11 mouse cellular contexts compared by ENCODE assay signal in the genomic region with DNA sequence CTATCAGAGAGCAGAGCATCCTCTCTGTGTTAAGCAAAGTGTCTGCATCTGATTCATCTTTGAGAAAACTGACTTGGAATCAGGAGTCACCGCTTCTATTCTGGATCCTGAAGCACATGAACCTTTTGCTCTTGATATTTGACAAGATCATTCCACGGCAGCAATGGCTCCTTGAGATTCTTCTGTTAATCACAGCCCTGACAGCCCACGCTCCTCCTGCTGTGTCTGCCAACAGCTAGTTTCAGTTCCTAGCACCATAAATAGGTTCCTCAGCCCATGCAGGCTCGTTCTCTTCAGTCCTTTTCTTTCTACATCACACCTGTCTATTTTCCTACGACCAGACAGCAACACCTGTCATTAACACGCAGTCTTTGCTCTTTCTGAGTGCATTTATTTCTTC.
A peak's percentile ranks its signal among the peaks of the same experiment; 100 is the strongest.
DNase-seq lines count a peak whose midpoint lies in the region; ATAC-seq and TF ChIP-seq lines count a peak whose summit lies in the region.
"Had no signal": no experiment of that assay in that cellular context is flagged by ENCODE, and none has a peak within 500 bp of the region (broad histone marks: within the 10 kb centered on the region; RNA-seq: fewer than 3 reads in every experiment).

No protein-coding gene starts in this region.

- 58% methylated on average over 6 of the region's 6 CpGs for WGBS in intestine, embryonic 16.5 days
- WGBS in cerebellum, adult 2 months, result 55% methylated on average over 6 of the region's 6 CpGs

- TF ChIP-seq CTCF in brain, embryonic 14.5 days (IDR thresholded peaks at IDR 0.05; ENCODE audit: borderline replicate concordance, extremely low read depth, insufficient read depth, insufficient read length), result no peak
- no peak for TF ChIP-seq CTCF in cerebellum, adult 2 months (IDR thresholded peaks at IDR 0.05; ENCODE audit: borderline replicate concordance, insufficient read depth, low read depth, low read length)

- H3K36me3 ChIP-seq in intestine, embryonic 16.5 days (ENCODE audit: control insufficient read depth, insufficient read depth, low read length), result no peaks in the 10 kb centered on the region
- H3K36me3 ChIP-seq: limb, embryonic 13.5 days had no signal

- no peaks in the 10 kb centered on the region for H3K4me1 ChIP-seq in intestine, embryonic 16.5 days (ENCODE audit: control insufficient read depth, insufficient read depth, low read length)
- no peaks in the 10 kb centered on the region for H3K4me1 ChIP-seq in cerebellum, adult 2 months (ENCODE audit: control insufficient read depth, insufficient read depth, low read length)
- H3K4me1 ChIP-seq: limb, embryonic 13.5 days had no signal

- no peak overlapping the region for H3K4me2 ChIP-seq in intestine, embryonic 16.5 days (ENCODE audit: low read depth, low read length)
- H3K4me2 ChIP-seq: limb, embryonic 13.5 days had no signal

- peak; percentile 90 for ATAC-seq in megakaryocyte, adult 5-6 weeks (ENCODE audit: poor library complexity, severe bottlenecking)
- no peak for ATAC-seq in intestine, embryonic 16.5 days
- ATAC-seq: activated CD4-positive, CD25-positive, alpha-beta regulatory T cell, adult 4 months; lung, postnatal 0 days had no signal

- no peaks in the 10 kb centered on the region for H3K9me3 ChIP-seq in intestine, embryonic 16.5 days (ENCODE audit: control insufficient read depth, low read length)

- no peak overlapping the region for H3K27ac ChIP-seq in intestine, embryonic 16.5 days (ENCODE audit: low read length)
- no peak overlapping the region for H3K27ac ChIP-seq in cerebellum, adult 2 months (ENCODE audit: insufficient read depth, low read length)
- H3K27ac ChIP-seq: limb, embryonic 13.5 days had no signal

- peak; percentile 18 to 20 for DNase-seq in B cell, adult 2 months
- DNase-seq in brain, embryonic 14.5 days (ENCODE audit: low read depth), result peak; percentile 25
- peak; percentile 57 for DNase-seq in layer of hippocampus, adult 9-10 months (ENCODE audit: low spot score)
- DNase-seq in kidney, postnatal 25 days, result no peak
- no peak for DNase-seq in cerebellum, adult 2 months
- DNase-seq in adrenal gland, postnatal 36 days, result no peak

- H3K4me3 ChIP-seq in intestine, embryonic 16.5 days (ENCODE audit: low read length), result no peak overlapping the region
- no peak overlapping the region for H3K4me3 ChIP-seq in cerebellum, adult 2 months (replicated peaks; ENCODE audit: insufficient read depth, low read depth, low read length)
- H3K4me3 ChIP-seq: limb, embryonic 13.5 days had no signal

- no peak for TF ChIP-seq POLR2A in brain, embryonic 14.5 days (IDR thresholded peaks at IDR 0.05; ENCODE audit: borderline replicate concordance, extremely low read depth, insufficient read depth, insufficient read length, poor library complexity, severe bottlenecking)
- no peak for TF ChIP-seq POLR2A in cerebellum, adult 2 months (IDR thresholded peaks at IDR 0.05; ENCODE audit: borderline replicate concordance, insufficient read depth, low read length)

- no peak overlapping the region for H3K9ac ChIP-seq in intestine, embryonic 16.5 days (ENCODE audit: low read depth, low read length)
- H3K9ac ChIP-seq: limb, embryonic 13.5 days had no signal

- H3K27me3 ChIP-seq in intestine, embryonic 16.5 days (replicated peaks; ENCODE audit: control insufficient read depth, insufficient read depth, low read length), result no peaks in the 10 kb centered on the region
- no peaks in the 10 kb centered on the region for H3K27me3 ChIP-seq in cerebellum, adult 2 months (ENCODE audit: control insufficient read depth, insufficient read depth, low read length)
- H3K27me3 ChIP-seq: limb, embryonic 13.5 days had no signal

Comparison
In these comparisons a context has a peak if more than half of its experiments do, and no peak if none do; other contexts are left out.
1. DNase-seq: peak in B cell, adult 2 months (2 of 2), brain, embryonic 14.5 days (single experiment) and layer of hippocampus, adult 9-10 months (single experiment); none in kidney, postnatal 25 days (0 of 2), cerebellum, adult 2 months (0 of 2) and adrenal gland, postnatal 36 days (0 of 2).